In genomic region chr9:76016506-76016905, GRCm38 (mm10) we compare ENCODE assay signal across 18 mouse cellular contexts. TPM values are rescaled to one million over a fixed set of nuclear protein-coding genes. Genes with fewer than 3 reads are reported as not detected.
A peak's percentile ranks its signal among the peaks of the same experiment; 100 is the strongest.
DNase-seq lines count a peak whose midpoint lies in the region; ATAC-seq lines count a peak whose summit lies in the region.
"Had no signal": no experiment of that assay in that cellular context is flagged by ENCODE, and none has a peak within 500 bp of the region (broad histone marks: within the 10 kb centered on the region; RNA-seq: fewer than 3 reads in every experiment).

No protein-coding gene starts in this region.

- ATAC-seq in hindbrain, embryonic 13.5 days (ENCODE audit: low FRiP score), result no peak
- no peak for ATAC-seq in hindbrain, embryonic 11.5 days (ENCODE audit: low FRiP score)
- no peak for ATAC-seq in midbrain, embryonic 14.5 days (ENCODE audit: low FRiP score, low TSS enrichment)
- no peak for ATAC-seq in midbrain, embryonic 11.5 days (ENCODE audit: low FRiP score)

- no peaks in the 10 kb centered on the region for H3K9me3 ChIP-seq in hindbrain, embryonic 13.5 days
- H3K9me3 ChIP-seq in hindbrain, embryonic 11.5 days (ENCODE audit: control insufficient read depth, low read length), result no peaks in the 10 kb centered on the region
- no peaks in the 10 kb centered on the region for H3K9me3 ChIP-seq in midbrain, embryonic 14.5 days (ENCODE audit: control insufficient read depth, low read length)
- H3K9me3 ChIP-seq in midbrain, embryonic 11.5 days (ENCODE audit: control insufficient read depth, low read length), result no peaks in the 10 kb centered on the region
- H3K9me3 ChIP-seq: embryonic facial prominence, embryonic 15.5 days; forebrain, embryonic 10.5 days; heart, embryonic 13.5 days; limb, embryonic 13.5 days; stomach, embryonic 15.5 days had no signal

- H3K4me2 ChIP-seq in hindbrain, embryonic 13.5 days, result peak overlapping the region; percentile 78
- H3K4me2 ChIP-seq in hindbrain, embryonic 11.5 days (replicated peaks; ENCODE audit: low read depth, low read length), result no peak overlapping the region
- H3K4me2 ChIP-seq in midbrain, embryonic 14.5 days (ENCODE audit: low read length), result peak overlapping the region; percentile 79; the same call in 1 of the 2 replicates
- no peak overlapping the region for H3K4me2 ChIP-seq in midbrain, embryonic 11.5 days
- H3K4me2 ChIP-seq: embryonic facial prominence, embryonic 15.5 days; heart, embryonic 13.5 days; stomach, embryonic 15.5 days had no signal

- WGBS in hindbrain, embryonic 13.5 days, result 94% methylated on average over 10 of the region's 10 CpGs
- WGBS in hindbrain, embryonic 11.5 days, result 94% methylated on average over 10 of the region's 10 CpGs
- WGBS in midbrain, embryonic 14.5 days, result 92% methylated on average over 10 of the region's 10 CpGs
- WGBS in midbrain, embryonic 11.5 days, result 90% methylated on average over 10 of the region's 10 CpGs

- no peaks in the 10 kb centered on the region for H3K27me3 ChIP-seq in hindbrain, embryonic 13.5 days
- H3K27me3 ChIP-seq in hindbrain, embryonic 11.5 days (ENCODE audit: control insufficient read depth, insufficient read depth, low read length), result no peaks in the 10 kb centered on the region
- no peaks in the 10 kb centered on the region for H3K27me3 ChIP-seq in midbrain, embryonic 14.5 days (ENCODE audit: control insufficient read depth, insufficient read depth, low read length)
- no peaks in the 10 kb centered on the region for H3K27me3 ChIP-seq in midbrain, embryonic 11.5 days (ENCODE audit: control insufficient read depth, insufficient read depth, low read length)
- H3K27me3 ChIP-seq: embryonic facial prominence, embryonic 15.5 days; heart, embryonic 13.5 days; stomach, embryonic 15.5 days had no signal

- DNase-seq in hindbrain, embryonic 11.5 days (ENCODE audit: low spot score), result no peak
- DNase-seq in midbrain, embryonic 14.5 days, result no peak
- DNase-seq in midbrain, embryonic 11.5 days (ENCODE audit: low spot score, missing footprints), result no peak
- DNase-seq in lung, postnatal 10 days, result peak; percentile 66
- DNase-seq in yolk sac, embryonic 10.5 days (ENCODE audit: low spot score), result peak; percentile 41
- no peak for DNase-seq in right cerebral cortex, postnatal 14 days
- DNase-seq: embryo, embryonic 11 days; gastrocnemius, postnatal 14 days; heart, postnatal 4 days; kidney, adult 8-10 months; kidney, postnatal 4 days; right cerebral cortex, adult 18-20 months had no signal

- H3K9ac ChIP-seq in hindbrain, embryonic 13.5 days, result no peak overlapping the region
- no peak overlapping the region for H3K9ac ChIP-seq in hindbrain, embryonic 11.5 days (ENCODE audit: low read depth, low read length)
- H3K9ac ChIP-seq in midbrain, embryonic 14.5 days (replicated peaks; ENCODE audit: low read length), result no peak overlapping the region
- no peak overlapping the region for H3K9ac ChIP-seq in midbrain, embryonic 11.5 days (ENCODE audit: low read length)
- H3K9ac ChIP-seq: embryonic facial prominence, embryonic 15.5 days; heart, embryonic 13.5 days; limb, embryonic 13.5 days; stomach, embryonic 15.5 days had no signal

- H3K27ac ChIP-seq in hindbrain, embryonic 13.5 days, result no peak overlapping the region
- no peak overlapping the region for H3K27ac ChIP-seq in hindbrain, embryonic 11.5 days (ENCODE audit: low read depth, low read length)
- no peak overlapping the region for H3K27ac ChIP-seq in midbrain, embryonic 14.5 days (replicated peaks; ENCODE audit: low read depth, low read length)
- H3K27ac ChIP-seq in midbrain, embryonic 11.5 days (ENCODE audit: low read depth, low read length), result no peak overlapping the region
- H3K27ac ChIP-seq: embryonic facial prominence, embryonic 15.5 days; forebrain, embryonic 10.5 days; heart, embryonic 13.5 days; limb, embryonic 13.5 days; stomach, embryonic 15.5 days had no signal

- peaks cover 31% of the 10 kb centered on the region for H3K4me1 ChIP-seq in hindbrain, embryonic 13.5 days (replicated peaks)
- H3K4me1 ChIP-seq in hindbrain, embryonic 11.5 days (replicated peaks; ENCODE audit: control insufficient read depth, insufficient read depth, low read length), result no peaks in the 10 kb centered on the region
- H3K4me1 ChIP-seq in midbrain, embryonic 14.5 days (ENCODE audit: control insufficient read depth, insufficient read depth, low read length), result peaks cover 9% of the 10 kb centered on the region; the same call in 1 of the 2 replicates
- H3K4me1 ChIP-seq in midbrain, embryonic 11.5 days (ENCODE audit: control insufficient read depth, insufficient read depth, low read length), result no peaks in the 10 kb centered on the region

- H3K36me3 ChIP-seq in hindbrain, embryonic 13.5 days, result no peaks in the 10 kb centered on the region
- no peaks in the 10 kb centered on the region for H3K36me3 ChIP-seq in hindbrain, embryonic 11.5 days (ENCODE audit: control insufficient read depth, insufficient read depth, low read length)
- no peaks in the 10 kb centered on the region for H3K36me3 ChIP-seq in midbrain, embryonic 14.5 days (ENCODE audit: control insufficient read depth, insufficient read depth, low read length)
- no peaks in the 10 kb centered on the region for H3K36me3 ChIP-seq in midbrain, embryonic 11.5 days (ENCODE audit: control insufficient read depth, insufficient read depth, low read length)
- H3K36me3 ChIP-seq: embryonic facial prominence, embryonic 15.5 days; forebrain, embryonic 10.5 days; heart, embryonic 13.5 days; limb, embryonic 13.5 days; stomach, embryonic 15.5 days had no signal

- no peak overlapping the region for H3K4me3 ChIP-seq in hindbrain, embryonic 13.5 days
- no peak overlapping the region for H3K4me3 ChIP-seq in hindbrain, embryonic 11.5 days (ENCODE audit: low read depth, low read length)
- no peak overlapping the region for H3K4me3 ChIP-seq in midbrain, embryonic 14.5 days (replicated peaks; ENCODE audit: low read depth, low read length)
- no peak overlapping the region for H3K4me3 ChIP-seq in midbrain, embryonic 11.5 days (ENCODE audit: low read depth, low read length)
- H3K4me3 ChIP-seq: embryonic facial prominence, embryonic 15.5 days; forebrain, embryonic 10.5 days; heart, embryonic 13.5 days; stomach, embryonic 15.5 days had no signal

RNA-seq across cellular contexts. Expression of gene Hmgcll1, which starts 1.9 kb away (rescaled TPM):
- polyA plus RNA-seq in hindbrain, embryonic 13.5 days (2015; fragmentation: Nextera tagmentation; extraction: Ambion mirVana), result 22.9 and 23.3 TPM in 2 replicates
- polyA plus RNA-seq in hindbrain, embryonic 11.5 days (2014; fragmentation: Nextera tagmentation; extraction: Ambion mirVana), result 14.5 and 15.5 TPM in 2 replicates
- 22.4 and 30.4 TPM in 2 replicates for polyA plus RNA-seq in midbrain, embryonic 14.5 days (2014; fragmentation: Nextera tagmentation; extraction: Ambion mirVana)
- 13.9 and 14.3 TPM in 2 replicates for polyA plus RNA-seq in midbrain, embryonic 11.5 days (2014; fragmentation: Nextera tagmentation; extraction: Ambion mirVana)

Comparison
In these comparisons a context has a peak if more than half of its experiments do, and no peak if none do; other contexts are left out.
1. H3K4me2 ChIP-seq: peak in hindbrain, embryonic 13.5 days (single experiment) and midbrain, embryonic 14.5 days (single experiment); none in hindbrain, embryonic 11.5 days (single experiment) and midbrain, embryonic 11.5 days (single experiment).
2. DNase-seq: peak in lung, postnatal 10 days (single experiment) and yolk sac, embryonic 10.5 days (single experiment); none in hindbrain, embryonic 11.5 days (single experiment), midbrain, embryonic 14.5 days (single experiment), midbrain, embryonic 11.5 days (single experiment) and right cerebral cortex, postnatal 14 days (single experiment).